Mouse (Mus musculus): Measurements from ENCODE around the gene Limd2. TPM values are rescaled to one million over a fixed set of nuclear protein-coding genes. Genes with fewer than 3 reads are reported as not detected.
"Not testable (repeated sequence)": the region's sequence is repeated elsewhere in the genome, so short reads cannot be mapped to it uniquely, and the experiment has no call there.

The Limd2 gene
- total and polyA plus RNA-seq, 2 experiments from 2014 or later, result 69.7 to 122 TPM

GRCm38 (mm10) chr11:106154091-106154490 is 6.6 kb downstream of the Limd2 start:
- Histone ChIP-seq H3K9ac (replicated peaks; ENCODE audit: low read length, poor library complexity, severe bottlenecking) (no peak overlapping the region), H3K27me3 (ENCODE audit: insufficient read depth, low read length) (no peaks in the 10 kb centered on the region), H3K4me1 (ENCODE audit: insufficient read depth, low read length) (peaks cover 6% of the 10 kb centered on the region; the same call in 1 of the 2 replicates), H3K4me3 (ENCODE audit: low read depth, low read length) (no peak overlapping the region), H3K27ac (ENCODE audit: low read depth, low read length) (no peak overlapping the region), H3K36me3 (ENCODE audit: insufficient read depth, low read length) (peaks cover 51% of the 10 kb centered on the region), H3K9me3 (ENCODE audit: low read length) (no peaks in the 10 kb centered on the region), H3K4me2 (ENCODE audit: low read depth, low read length, poor library complexity, severe bottlenecking) (no peak overlapping the region)
- 65% methylated on average over 5 of the region's 5 CpGs for WGBS
- TF ChIP-seq CTCF (IDR thresholded peaks at IDR 0.05), result no peak
- ATAC-seq (ENCODE audit: low FRiP score), result no peak
- DNase-seq (ENCODE audit: low spot score), result peak; percentile 42

DNA sequence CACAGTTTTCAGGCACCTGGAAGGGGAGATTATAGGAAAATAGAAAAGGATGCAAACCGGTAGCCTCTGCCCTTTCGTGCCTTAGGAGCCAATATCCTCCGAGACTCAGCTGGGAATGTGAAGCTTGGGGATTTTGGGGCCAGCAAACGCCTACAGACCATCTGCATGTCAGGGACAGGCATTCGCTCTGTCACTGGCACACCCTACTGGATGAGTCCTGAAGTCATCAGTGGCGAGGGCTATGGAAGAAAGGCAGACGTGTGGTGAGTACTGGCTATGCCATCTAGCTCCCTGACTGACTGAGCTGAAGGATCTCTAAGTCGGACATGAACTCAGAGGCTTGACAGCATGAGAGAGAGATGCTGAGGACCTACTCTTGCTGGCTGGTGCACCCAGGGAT is 8.5 kb downstream of the Limd2 start:
- H3K4me2 ChIP-seq (ENCODE audit: low read depth, low read length, poor library complexity, severe bottlenecking), result no peak overlapping the region
- no peak overlapping the region for H3K9ac ChIP-seq (replicated peaks; ENCODE audit: low read length, poor library complexity, severe bottlenecking)
- peaks cover 60% of the 10 kb centered on the region for H3K36me3 ChIP-seq (ENCODE audit: insufficient read depth, low read length)
- H3K27ac ChIP-seq (ENCODE audit: low read depth, low read length), result no peak overlapping the region
- DNase-seq (ENCODE audit: low spot score), result no peak
- no peak; the same call in 1 of the 2 replicates for TF ChIP-seq CTCF (IDR thresholded peaks at IDR 0.05)
- no peaks in the 10 kb centered on the region for H3K27me3 ChIP-seq (ENCODE audit: insufficient read depth, low read length)
- no peak overlapping the region for H3K4me3 ChIP-seq (ENCODE audit: low read depth, low read length)
- H3K4me1 ChIP-seq (ENCODE audit: insufficient read depth, low read length), result no peaks in the 10 kb centered on the region
- ATAC-seq (ENCODE audit: low FRiP score), result no peak
- 78% methylated on average over 8 of the region's 8 CpGs for WGBS
- no peaks in the 10 kb centered on the region for H3K9me3 ChIP-seq (ENCODE audit: low read length)

GRCm38 (mm10) chr11:106151219-106151618 is 9.4 kb downstream of the Limd2 start:
- TF ChIP-seq CTCF (IDR thresholded peaks at IDR 0.05), result no peak
- Histone ChIP-seq H3K9ac (replicated peaks; ENCODE audit: low read length, poor library complexity, severe bottlenecking) (no peak overlapping the region), H3K4me3 (ENCODE audit: low read depth, low read length) (no peak overlapping the region), H3K36me3 (ENCODE audit: insufficient read depth, low read length) (peaks cover 60% of the 10 kb centered on the region), H3K4me1 (ENCODE audit: insufficient read depth, low read length) (no peaks in the 10 kb centered on the region), H3K9me3 (ENCODE audit: low read length) (no peaks in the 10 kb centered on the region), H3K27ac (ENCODE audit: low read depth, low read length) (no peak overlapping the region), H3K27me3 (ENCODE audit: insufficient read depth, low read length) (no peaks in the 10 kb centered on the region), H3K4me2 (ENCODE audit: low read depth, low read length, poor library complexity, severe bottlenecking) (no peak overlapping the region)
- WGBS, result 94% methylated on average over 3 of the region's 3 CpGs
- ATAC-seq (ENCODE audit: low FRiP score) (no peak), DNase-seq (ENCODE audit: low spot score) (no peak)

GRCm38 (mm10) chr11:106134580-106135528 is 25.8 kb downstream of the Limd2 start:
- Histone ChIP-seq H3K36me3 (ENCODE audit: insufficient read depth, low read length) (peaks cover 2% of the 10 kb centered on the region; the same call in 1 of the 2 replicates), H3K9ac (replicated peaks; ENCODE audit: low read length, poor library complexity, severe bottlenecking) (no peak overlapping the region), H3K27ac (ENCODE audit: low read depth, low read length) (peak overlapping the region; percentile 44), H3K4me3 (ENCODE audit: low read depth, low read length) (no peak overlapping the region), H3K9me3 (ENCODE audit: low read length) (no peaks in the 10 kb centered on the region), H3K4me2 (ENCODE audit: low read depth, low read length, poor library complexity, severe bottlenecking) (no peak overlapping the region), H3K27me3 (ENCODE audit: insufficient read depth, low read length) (no peaks in the 10 kb centered on the region), H3K4me1 (ENCODE audit: insufficient read depth, low read length) (no peaks in the 10 kb centered on the region; the same call in 1 of the 2 replicates)
- WGBS, result 22% methylated on average over 8 of the region's 8 CpGs
- DNase-seq (ENCODE audit: low spot score), result peak; percentile 27
- no peak; the same call in 1 of the 2 replicates for TF ChIP-seq CTCF (IDR thresholded peaks at IDR 0.05)
- no peak for ATAC-seq (ENCODE audit: low FRiP score)

DNA sequence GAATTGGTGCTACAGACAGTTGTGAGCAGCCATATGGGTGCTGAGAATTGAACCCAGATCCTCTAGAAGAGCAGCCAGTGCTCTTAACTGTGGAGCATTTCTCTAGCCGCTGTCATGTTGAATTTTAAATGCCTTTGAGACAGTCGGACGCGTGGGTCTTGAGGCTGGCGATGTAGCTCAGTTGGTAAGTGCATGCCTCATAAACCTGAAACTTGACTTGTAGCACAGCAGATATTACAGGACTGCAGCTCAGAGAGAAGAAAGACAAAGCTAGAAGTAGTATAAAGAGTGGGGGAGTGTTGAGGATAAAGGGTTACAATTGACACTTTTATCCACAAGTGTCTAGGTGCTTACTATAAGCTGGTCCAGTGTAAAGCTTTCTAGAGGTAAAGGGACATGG is 28.1 kb downstream of the Limd2 start:
- Histone ChIP-seq H3K36me3 (ENCODE audit: insufficient read depth, low read length) (peaks cover 9% of the 10 kb centered on the region; the same call in 1 of the 2 replicates), H3K27me3 (ENCODE audit: insufficient read depth, low read length) (no peaks in the 10 kb centered on the region), H3K4me2 (ENCODE audit: low read depth, low read length, poor library complexity, severe bottlenecking) (no peak overlapping the region), H3K9me3 (ENCODE audit: low read length) (no peaks in the 10 kb centered on the region), H3K4me1 (ENCODE audit: insufficient read depth, low read length) (no peaks in the 10 kb centered on the region; the same call in 1 of the 2 replicates), H3K27ac (ENCODE audit: low read depth, low read length) (no peak overlapping the region), H3K9ac (replicated peaks; ENCODE audit: low read length, poor library complexity, severe bottlenecking) (no peak overlapping the region), H3K4me3 (ENCODE audit: low read depth, low read length) (no peak overlapping the region)
- WGBS, result 94% methylated on average over 5 of the region's 5 CpGs
- TF ChIP-seq CTCF (IDR thresholded peaks at IDR 0.05), result no peak
- DNase-seq (ENCODE audit: low spot score) (no peak), ATAC-seq (ENCODE audit: low FRiP score) (no peak)

- no peak overlapping the region for H3K27ac ChIP-seq (ENCODE audit: low read depth, low read length)
- no peaks in the 10 kb centered on the region for H3K9me3 ChIP-seq (ENCODE audit: low read length)
- DNase-seq (ENCODE audit: low spot score), result no peak
- no peak for ATAC-seq (ENCODE audit: low FRiP score)
- H3K4me3 ChIP-seq (ENCODE audit: low read depth, low read length), result no peak overlapping the region
- 100% methylated on average over 1 of the region's 1 CpGs for WGBS
- H3K36me3 ChIP-seq (ENCODE audit: insufficient read depth, low read length), result peaks cover 10% of the 10 kb centered on the region; the same call in 1 of the 2 replicates
- no peaks in the 10 kb centered on the region for H3K27me3 ChIP-seq (ENCODE audit: insufficient read depth, low read length)
- no peak overlapping the region for H3K9ac ChIP-seq (replicated peaks; ENCODE audit: low read length, poor library complexity, severe bottlenecking)
- H3K4me2 ChIP-seq (ENCODE audit: low read depth, low read length, poor library complexity, severe bottlenecking), result no peak overlapping the region
- TF ChIP-seq CTCF (IDR thresholded peaks at IDR 0.05), result no peak
- no peaks in the 10 kb centered on the region for H3K4me1 ChIP-seq (ENCODE audit: insufficient read depth, low read length)
Measured at GRCm38 (mm10) chr11:106129477-106129876, 31.2 kb downstream of the Limd2 start.

DNA sequence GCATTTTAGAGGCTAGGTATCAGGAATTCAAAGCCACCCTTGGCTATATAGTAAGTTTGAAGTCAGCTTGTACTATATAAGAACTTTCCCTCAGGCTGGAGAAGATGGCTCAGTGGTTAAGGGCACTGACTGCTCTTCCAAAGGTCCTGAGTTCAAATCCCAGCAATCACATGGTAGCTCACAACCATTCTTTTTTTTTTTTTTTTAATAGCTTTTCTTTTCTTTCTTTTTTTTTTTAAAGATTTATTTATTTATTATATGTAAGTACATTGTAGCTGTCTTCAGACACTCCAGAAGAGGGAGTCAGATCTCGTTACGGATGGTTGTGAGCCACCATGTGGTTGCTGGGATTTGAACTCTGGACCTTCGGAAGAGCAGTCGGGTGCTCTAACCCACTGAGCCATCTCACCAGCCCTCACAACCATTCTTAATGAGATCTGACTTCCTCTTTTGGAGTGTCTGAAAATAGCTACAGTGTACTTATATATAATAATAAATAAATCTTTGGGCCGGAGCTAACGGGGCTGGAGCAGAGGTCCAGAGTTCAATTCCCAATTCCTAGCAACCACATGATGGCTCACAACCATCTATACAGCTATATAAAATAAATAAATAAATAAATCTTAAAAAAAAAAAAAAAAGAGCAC is 33.8 kb downstream of the Limd2 start:
- not testable (repeated sequence) for H3K9ac ChIP-seq (replicated peaks; ENCODE audit: low read length, poor library complexity, severe bottlenecking); H3K4me3 ChIP-seq (ENCODE audit: low read depth, low read length); H3K4me1 ChIP-seq (ENCODE audit: insufficient read depth, low read length); H3K9me3 ChIP-seq (ENCODE audit: low read length); ATAC-seq (ENCODE audit: low FRiP score); H3K27ac ChIP-seq (ENCODE audit: low read depth, low read length); H3K4me2 ChIP-seq (ENCODE audit: low read depth, low read length, poor library complexity, severe bottlenecking); H3K27me3 ChIP-seq (ENCODE audit: insufficient read depth, low read length); DNase-seq (ENCODE audit: low spot score)
- 98% methylated on average over 4 of the region's 6 CpGs for WGBS
- peaks cover 16% of the 10 kb centered on the region; the same call in 1 of the 2 replicates for H3K36me3 ChIP-seq (ENCODE audit: insufficient read depth, low read length)
